Mouse (Mus musculus) yolk sac, embryonic 10.5 days (tissue): ENCODE data around the gene Tlk1.

Experiments used
- DNase-seq: peaks from one replicate; pipeline ENCODE4 v3.0.0-alpha.2; 2017; ENCODE audit warnings: low spot score

Gene Tlk1

DNA sequence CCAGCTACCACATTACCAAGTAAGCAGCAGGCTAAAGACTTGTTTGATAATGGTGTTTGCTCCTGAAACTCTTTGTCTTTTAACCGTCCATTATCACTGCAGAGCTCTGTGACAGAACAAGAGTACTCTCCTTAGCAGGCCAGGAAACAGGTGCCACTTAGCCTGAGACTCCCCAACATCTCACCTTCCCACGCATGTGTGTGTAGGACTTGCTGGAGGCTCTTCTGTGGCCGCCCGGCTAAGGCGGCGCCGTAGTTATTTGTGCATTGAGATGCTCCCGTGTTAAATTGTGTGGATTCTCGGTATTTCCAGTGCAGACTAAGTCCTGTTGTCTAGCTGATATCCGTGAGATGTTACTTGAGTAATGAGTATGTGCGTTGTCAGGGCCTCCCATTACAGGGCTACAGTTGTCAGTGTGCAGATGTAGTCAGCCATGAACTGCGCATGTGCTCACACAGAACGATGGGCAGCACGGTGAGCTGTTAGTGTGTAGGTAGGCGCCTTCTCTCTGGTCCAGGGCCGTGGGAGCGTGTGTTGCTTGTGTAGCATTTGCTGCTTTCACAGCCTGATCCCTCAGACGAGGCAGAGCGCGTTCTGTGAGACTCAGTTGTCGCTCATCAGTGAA lies 137.0 kb downstream of the Tlk1 start:
- no peak for DNase-seq

DNA sequence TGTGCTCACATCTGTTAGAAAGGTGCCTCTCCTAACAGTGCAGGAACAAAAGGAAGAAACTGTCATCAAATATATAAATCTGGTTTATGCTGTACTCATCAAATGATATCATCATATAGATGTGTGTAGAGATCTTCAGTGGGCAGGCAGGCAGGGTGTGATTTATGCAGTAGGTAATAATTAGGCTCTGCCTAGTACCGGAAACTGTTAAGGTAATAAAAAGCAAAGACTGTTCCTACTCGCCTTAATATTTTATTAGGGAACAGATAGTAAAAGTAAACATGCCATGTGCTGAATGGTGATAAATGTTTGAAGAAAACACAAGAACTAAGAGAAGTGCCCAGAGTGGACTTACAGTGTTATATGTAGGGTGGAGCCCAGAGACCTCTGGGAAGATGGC lies 143.2 kb downstream of the Tlk1 start:
- DNase-seq = no peak

DNA sequence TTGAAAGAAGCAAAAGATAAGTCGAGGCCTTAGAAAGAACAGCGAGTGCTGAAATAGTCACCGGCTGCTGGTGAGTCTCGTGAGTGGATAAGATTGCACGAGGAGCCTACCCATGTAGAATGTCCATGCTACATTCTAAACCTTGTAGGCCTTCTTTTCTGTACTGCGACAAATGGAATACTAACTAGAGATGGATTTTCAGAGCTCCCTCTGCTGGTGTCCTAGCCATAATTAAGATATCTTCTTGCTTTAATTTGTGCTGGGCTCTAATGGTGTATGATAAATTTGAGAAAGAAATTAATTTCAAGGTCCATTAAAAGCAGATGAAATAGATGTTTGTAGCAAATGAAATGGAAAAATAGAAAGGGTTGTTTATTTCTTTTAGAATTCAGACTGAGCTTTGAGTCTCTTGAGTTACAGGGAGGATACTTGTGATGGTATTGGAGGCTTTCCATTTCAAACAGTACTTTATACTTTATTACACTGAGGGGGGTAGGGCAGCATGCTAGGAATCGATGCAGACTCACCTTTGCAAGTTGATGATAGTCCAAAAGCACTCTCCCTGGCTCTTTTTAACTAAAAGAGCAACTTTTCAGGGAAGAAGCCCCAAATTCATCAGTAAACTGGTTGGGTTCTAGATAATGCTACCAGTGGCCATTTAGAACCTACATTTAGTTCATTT lies 151.9 kb downstream of the Tlk1 start:
- no peak for DNase-seq

DNA sequence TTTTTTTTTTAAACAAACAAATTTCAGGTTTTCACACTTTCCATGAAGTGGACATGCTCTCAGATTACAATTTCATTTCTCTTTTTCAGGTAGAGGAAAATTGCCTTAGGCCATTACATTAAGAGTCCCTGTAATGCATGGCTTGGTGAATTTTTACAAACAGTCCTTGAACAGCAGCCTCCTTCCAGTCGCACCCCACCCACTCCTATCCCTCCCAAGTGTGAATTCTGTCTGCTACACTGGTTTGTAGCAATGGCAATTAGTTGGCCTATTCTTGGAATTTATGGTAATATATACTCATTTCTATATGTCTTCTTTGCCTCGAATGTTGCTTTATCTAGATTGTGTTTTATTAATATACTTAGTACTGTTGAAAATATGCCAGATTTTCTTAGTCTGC lies 153.1 kb downstream of the Tlk1 start:
- DNase-seq = no peak

DNA sequence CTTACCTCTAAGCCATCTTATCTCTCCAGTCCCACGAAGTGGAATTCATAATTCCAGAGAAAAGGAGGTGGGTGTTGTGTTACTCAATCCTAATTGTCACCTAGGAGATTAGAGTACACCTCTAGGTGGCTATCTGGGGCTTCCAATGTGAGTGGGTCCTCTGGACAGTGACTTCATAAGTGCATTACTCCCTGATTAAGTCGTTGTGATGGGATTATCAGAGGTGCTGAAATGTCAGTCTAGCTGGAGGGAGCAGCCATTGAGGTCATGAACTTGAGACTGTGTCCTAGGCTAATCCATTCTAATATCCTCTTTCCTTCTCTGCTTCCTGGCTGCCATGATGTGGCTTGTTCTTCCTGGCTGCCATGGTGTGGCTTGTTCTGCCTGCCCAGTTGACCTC lies 155.6 kb downstream of the Tlk1 start:
- no peak for DNase-seq

DNA sequence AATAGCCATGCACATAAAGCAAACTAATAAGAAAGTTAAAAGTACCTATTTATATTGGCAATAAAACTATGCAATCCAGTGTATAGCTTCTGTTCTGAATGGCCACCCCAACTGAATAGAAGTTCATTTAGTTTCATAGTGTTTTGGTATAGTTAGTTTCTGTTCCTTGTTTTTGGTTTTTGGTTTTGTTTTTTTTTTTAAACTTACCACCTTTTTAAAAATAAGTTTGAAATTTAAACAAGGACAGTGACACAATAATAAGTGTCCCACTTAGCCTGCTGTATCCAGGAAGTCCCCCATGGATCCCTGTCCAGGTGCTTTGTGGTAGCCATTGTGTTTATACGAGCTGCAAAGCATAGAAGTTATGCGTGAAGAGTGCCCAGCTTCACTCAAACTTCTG lies 156.3 kb downstream of the Tlk1 start:
- no peak for DNase-seq

DNA sequence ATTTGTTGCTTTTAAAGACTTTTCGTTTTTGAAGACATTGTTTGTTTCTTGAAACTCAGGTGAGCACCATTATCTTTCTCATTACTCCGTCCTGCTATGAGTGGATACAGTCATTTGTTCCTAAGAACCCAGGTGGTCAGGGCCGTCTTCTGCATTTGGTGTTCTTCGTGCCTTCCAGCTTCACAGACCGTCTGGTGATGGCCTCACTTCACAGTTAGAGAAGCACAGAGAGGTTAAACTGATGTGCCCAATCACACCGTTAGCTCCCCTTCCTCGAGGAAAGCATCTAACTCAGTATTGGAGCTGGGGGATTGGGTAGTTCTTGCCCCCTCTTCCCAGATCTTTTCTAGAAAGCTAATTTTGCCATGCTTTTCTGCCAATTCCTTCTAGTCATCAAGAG lies 158.5 kb downstream of the Tlk1 start:
- DNase-seq = no peak

DNA sequence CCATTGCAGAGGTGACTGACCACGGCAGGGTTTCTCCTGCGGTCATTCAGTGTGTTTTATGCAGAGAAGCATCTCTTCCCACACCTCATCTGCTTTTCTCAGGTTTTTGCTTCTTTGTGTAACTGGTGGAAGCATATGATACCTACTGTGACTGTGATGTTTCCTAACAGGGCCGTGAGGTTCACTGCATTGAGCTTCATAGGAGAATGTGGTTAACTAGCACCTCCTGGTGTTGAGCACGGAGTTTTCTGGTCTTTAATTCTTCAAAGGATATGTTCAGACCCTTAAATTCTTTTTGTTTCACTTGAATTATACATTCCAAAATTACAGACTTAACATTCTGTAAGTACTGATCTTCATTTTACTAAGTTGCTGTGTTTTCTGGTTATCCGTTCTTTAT lies 161.8 kb downstream of the Tlk1 start:
- DNase-seq = no peak
